Mouse (Mus musculus): ENCODE data around the gene Ski. TPM values are rescaled to one million over a fixed set of nuclear protein-coding genes. Genes with fewer than 3 reads are reported as not detected.
A peak's percentile ranks its signal among the peaks of the same experiment; 100 is the strongest.

The Ski gene
- polyA plus RNA-seq, 1 experiment from 2014 or later, result 14.3 TPM

DNA sequence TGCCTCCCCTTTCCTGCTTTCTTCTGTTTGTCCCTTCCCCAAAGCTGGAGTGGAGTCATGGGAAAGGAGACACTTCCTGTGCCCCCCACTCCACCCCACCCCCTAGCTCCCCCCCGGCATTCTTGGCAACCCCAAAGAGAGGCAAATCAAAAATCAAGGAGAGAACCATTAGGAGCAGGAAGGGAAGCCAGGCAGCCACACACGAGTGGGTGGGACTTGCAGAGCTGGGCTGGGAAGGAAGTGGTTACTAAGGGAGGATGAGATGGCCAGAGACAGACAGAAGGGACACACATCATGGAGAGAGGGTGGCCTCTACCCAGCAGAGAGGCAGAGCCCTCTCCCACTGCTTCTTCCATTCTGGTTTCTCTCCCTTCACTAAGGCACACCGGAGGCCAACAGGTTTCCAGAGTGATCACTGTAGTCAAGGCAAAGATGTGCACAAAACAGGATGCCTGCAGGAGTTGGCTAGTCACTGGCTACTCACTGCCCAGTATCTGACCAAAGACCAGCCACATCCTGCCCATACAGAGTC is 43.3 kb downstream of the Ski start:
- H3K9ac ChIP-seq (replicated peaks; ENCODE audit: low read length), result no peak overlapping the region
- DNase-seq (no peak), ATAC-seq (ENCODE audit: low FRiP score, low TSS enrichment) (no peak)
- no peak overlapping the region for H3K4me3 ChIP-seq (replicated peaks; ENCODE audit: low read depth, low read length)
- H3K9me3 ChIP-seq (ENCODE audit: control insufficient read depth, low read length), result no peaks in the 10 kb centered on the region
- 38% methylated on average over 3 of the region's 3 CpGs for WGBS
- no peaks in the 10 kb centered on the region for H3K27me3 ChIP-seq (ENCODE audit: control insufficient read depth, insufficient read depth, low read length)
- H3K4me2 ChIP-seq (ENCODE audit: low read length), result peak overlapping the region; percentile 34; the same call in 1 of the 2 replicates
- H3K27ac ChIP-seq (replicated peaks; ENCODE audit: low read depth, low read length), result peak overlapping the region; percentile 78
- peaks cover 46% of the 10 kb centered on the region for H3K4me1 ChIP-seq (ENCODE audit: control insufficient read depth, insufficient read depth, low read length)
- H3K36me3 ChIP-seq (ENCODE audit: control insufficient read depth, insufficient read depth, low read length), result no peaks in the 10 kb centered on the region

DNA sequence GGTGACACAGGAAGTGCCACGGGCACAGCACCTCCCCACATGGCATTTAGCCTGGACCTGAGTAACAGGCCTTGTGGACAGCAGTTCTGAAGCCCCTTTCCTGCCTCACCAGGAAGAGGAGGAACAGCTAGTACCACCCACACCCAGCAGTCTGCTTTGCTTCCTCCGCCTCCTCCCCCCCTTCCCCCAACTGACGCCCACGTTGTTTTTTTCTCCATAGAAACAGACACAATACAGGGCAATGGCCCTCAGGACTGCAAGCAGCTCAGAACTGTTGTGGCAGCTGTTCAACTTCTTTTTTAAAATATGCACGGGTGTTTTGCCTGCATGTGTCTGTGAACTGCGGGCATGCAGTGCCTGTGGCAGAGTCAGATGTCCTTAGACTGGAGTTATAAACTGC is 44.1 kb downstream of the Ski start:
- no peaks in the 10 kb centered on the region for H3K9me3 ChIP-seq (ENCODE audit: control insufficient read depth, low read length)
- H3K27me3 ChIP-seq (ENCODE audit: control insufficient read depth, insufficient read depth, low read length), result no peaks in the 10 kb centered on the region
- H3K36me3 ChIP-seq (ENCODE audit: control insufficient read depth, insufficient read depth, low read length), result no peaks in the 10 kb centered on the region
- H3K4me1 ChIP-seq (ENCODE audit: control insufficient read depth, insufficient read depth, low read length), result peaks cover 53% of the 10 kb centered on the region
- H3K4me3 ChIP-seq (replicated peaks; ENCODE audit: low read depth, low read length), result no peak overlapping the region
- ATAC-seq (ENCODE audit: low FRiP score, low TSS enrichment), result peak; percentile 70
- peak overlapping the region; percentile 34 for H3K4me2 ChIP-seq (ENCODE audit: low read length)
- peak; percentile 72 for DNase-seq
- 0 out of 2 replicates have a peak overlapping the region, but pooled peaks have one; percentile 16 for H3K9ac ChIP-seq (replicated peaks; ENCODE audit: low read length)
- WGBS, result 6% methylated on average over 6 of the region's 6 CpGs
- H3K27ac ChIP-seq (replicated peaks; ENCODE audit: low read depth, low read length), result peak overlapping the region; percentile 78

DNA sequence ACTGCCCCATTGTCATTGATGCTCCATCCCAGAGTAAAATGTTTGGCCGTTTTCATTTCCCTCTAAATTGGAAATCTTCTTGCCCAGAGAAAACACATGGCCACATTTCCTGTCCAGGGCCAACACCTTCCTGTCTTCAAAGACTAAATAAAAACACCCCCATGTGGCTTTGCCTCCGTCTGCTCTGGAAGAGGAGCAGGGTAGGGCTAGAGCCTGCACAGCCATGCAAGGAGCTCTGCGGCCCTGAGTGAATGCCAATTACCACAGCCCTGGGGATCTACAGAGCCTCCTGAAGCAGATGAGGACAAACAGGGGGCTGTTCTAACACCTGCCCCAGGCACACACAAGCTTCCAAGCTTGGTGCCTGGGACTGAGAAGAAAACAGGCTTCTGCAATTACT is 46.2 kb downstream of the Ski start:
- Histone ChIP-seq H3K4me3 (replicated peaks; ENCODE audit: low read depth, low read length) (no peak overlapping the region), H3K36me3 (ENCODE audit: control insufficient read depth, insufficient read depth, low read length) (no peaks in the 10 kb centered on the region), H3K9ac (replicated peaks; ENCODE audit: low read length) (no peak overlapping the region), H3K4me2 (ENCODE audit: low read length) (no peak overlapping the region), H3K9me3 (ENCODE audit: control insufficient read depth, low read length) (no peaks in the 10 kb centered on the region), H3K4me1 (ENCODE audit: control insufficient read depth, insufficient read depth, low read length) (peaks cover 73% of the 10 kb centered on the region), H3K27ac (replicated peaks; ENCODE audit: low read depth, low read length) (0 out of 2 replicates have a peak overlapping the region, but pooled peaks have one; percentile 10), H3K27me3 (ENCODE audit: control insufficient read depth, insufficient read depth, low read length) (no peaks in the 10 kb centered on the region)
- ATAC-seq (ENCODE audit: low FRiP score, low TSS enrichment) (no peak), DNase-seq (no peak)
- 53% methylated on average over 3 of the region's 3 CpGs for WGBS

DNA sequence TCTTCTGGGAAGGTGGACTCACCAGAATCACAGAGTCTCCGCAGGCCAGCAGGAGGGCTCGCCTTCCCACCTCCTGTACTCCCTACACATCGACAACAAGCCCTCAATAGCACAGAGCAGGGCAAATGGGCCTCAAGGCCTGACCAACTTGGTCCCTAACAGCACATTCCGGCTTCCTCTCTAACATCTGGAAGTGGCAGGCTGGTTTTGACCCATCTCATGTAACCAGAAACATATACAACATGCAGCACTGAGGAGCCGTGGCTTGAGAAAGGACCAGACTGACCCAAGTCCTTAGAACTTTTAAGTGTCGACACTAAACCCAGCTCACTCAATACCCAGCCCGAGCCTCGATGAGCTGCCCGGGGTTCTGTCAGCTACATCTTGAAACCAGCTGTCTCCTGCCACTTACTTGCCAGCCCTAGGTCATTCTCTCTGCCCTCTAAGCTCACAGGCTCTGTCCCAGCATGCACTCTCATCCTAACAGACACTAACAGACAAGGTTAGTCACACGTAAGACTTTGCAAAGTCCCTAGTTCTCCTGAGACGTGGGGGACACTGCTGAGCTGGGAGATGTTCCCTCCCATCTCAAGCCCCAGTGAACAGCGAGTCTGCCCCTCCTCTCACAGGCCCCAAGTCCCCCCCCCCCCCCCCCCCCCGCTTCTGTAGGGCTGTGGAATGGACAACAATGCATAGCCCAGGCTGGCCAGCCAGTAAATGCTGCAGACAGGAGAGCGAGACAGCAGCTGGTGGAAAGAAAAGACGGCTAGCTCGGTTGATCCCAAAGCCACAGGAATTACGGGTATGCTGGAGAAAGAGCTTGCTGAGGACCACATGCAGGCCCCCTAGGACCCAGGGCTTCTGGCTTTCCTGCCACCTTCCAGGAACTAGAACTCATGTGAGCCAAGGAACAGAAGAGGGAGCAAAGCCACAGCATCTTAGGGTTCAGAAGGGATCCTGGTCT is 48.3 kb downstream of the Ski start:
- Histone ChIP-seq H3K4me3 (replicated peaks; ENCODE audit: low read depth, low read length) (no peak overlapping the region), H3K4me1 (ENCODE audit: control insufficient read depth, insufficient read depth, low read length) (peaks cover 73% of the 10 kb centered on the region), H3K4me2 (ENCODE audit: low read length) (peak overlapping the region; percentile 15), H3K36me3 (ENCODE audit: control insufficient read depth, insufficient read depth, low read length) (no peaks in the 10 kb centered on the region), H3K9me3 (ENCODE audit: control insufficient read depth, low read length) (no peaks in the 10 kb centered on the region), H3K27ac (replicated peaks; ENCODE audit: low read depth, low read length) (peak overlapping the region; percentile 83), H3K27me3 (ENCODE audit: control insufficient read depth, insufficient read depth, low read length) (no peaks in the 10 kb centered on the region), H3K9ac (replicated peaks; ENCODE audit: low read length) (peak overlapping the region; percentile 27; the same call in 1 of the 2 replicates)
- DNase-seq (no peak), ATAC-seq (ENCODE audit: low FRiP score, low TSS enrichment) (peak; percentile 7; the same call in 1 of the 2 replicates)
- WGBS, result 17% methylated on average over 16 of the region's 17 CpGs

DNA sequence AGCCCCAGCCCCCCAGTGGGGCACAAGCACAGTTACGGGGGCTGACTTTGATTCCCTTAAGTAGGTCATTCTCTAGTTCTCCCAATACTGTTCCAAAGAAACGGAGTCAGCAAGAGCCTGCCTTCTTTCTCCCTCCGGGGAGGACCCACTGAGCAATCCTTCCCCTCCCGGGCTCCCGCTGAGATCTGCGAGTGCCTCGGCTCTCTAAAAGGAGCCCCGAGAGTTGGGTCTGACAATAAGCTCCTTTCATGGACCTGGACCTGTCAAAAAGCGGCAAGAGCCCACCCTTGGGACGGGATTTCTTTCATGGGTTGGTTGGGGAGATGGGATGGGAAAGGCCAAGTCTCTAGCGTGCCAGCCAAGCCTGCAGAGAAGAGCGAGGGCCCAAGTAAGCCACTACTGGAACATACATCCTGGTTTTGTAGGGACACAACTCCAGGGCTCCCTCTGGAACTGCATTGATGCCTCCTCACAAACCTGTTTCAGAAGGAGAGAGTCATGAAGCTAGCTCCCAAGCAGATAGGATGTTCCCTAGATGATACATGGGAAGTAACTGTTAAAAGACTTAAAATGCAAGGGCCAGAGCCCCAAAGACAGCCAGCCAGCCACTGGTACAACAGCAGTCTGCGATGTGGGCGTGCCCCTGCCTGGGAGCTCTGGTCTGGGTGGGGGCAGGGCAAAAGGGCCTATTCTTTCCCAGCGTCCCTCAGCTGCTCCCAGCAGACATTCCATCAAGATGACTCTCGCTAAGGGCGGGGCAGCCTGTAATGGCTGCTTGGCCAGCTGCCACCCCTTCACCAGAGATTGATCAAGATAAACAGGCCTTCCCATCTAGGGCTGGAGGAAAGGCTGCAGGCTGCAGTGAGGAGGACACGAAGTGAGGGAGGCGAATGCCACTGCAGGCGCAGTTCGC is 49.2 kb downstream of the Ski start:
- Histone ChIP-seq H3K9ac (replicated peaks; ENCODE audit: low read length) (peak overlapping the region; percentile 27; the same call in 1 of the 2 replicates), H3K4me2 (ENCODE audit: low read length) (peak overlapping the region; percentile 15), H3K36me3 (ENCODE audit: control insufficient read depth, insufficient read depth, low read length) (no peaks in the 10 kb centered on the region), H3K9me3 (ENCODE audit: control insufficient read depth, low read length) (no peaks in the 10 kb centered on the region), H3K4me3 (replicated peaks; ENCODE audit: low read depth, low read length) (no peak overlapping the region), H3K4me1 (ENCODE audit: control insufficient read depth, insufficient read depth, low read length) (peaks cover 64% of the 10 kb centered on the region), H3K27me3 (ENCODE audit: control insufficient read depth, insufficient read depth, low read length) (no peaks in the 10 kb centered on the region), H3K27ac (replicated peaks; ENCODE audit: low read depth, low read length) (peak overlapping the region; percentile 83)
- DNase-seq, result peak; percentile 88
- 3% methylated on average over 21 of the region's 21 CpGs for WGBS
- ATAC-seq (ENCODE audit: low FRiP score, low TSS enrichment), result peak; percentile 83; the same call in 1 of the 2 replicates

DNA sequence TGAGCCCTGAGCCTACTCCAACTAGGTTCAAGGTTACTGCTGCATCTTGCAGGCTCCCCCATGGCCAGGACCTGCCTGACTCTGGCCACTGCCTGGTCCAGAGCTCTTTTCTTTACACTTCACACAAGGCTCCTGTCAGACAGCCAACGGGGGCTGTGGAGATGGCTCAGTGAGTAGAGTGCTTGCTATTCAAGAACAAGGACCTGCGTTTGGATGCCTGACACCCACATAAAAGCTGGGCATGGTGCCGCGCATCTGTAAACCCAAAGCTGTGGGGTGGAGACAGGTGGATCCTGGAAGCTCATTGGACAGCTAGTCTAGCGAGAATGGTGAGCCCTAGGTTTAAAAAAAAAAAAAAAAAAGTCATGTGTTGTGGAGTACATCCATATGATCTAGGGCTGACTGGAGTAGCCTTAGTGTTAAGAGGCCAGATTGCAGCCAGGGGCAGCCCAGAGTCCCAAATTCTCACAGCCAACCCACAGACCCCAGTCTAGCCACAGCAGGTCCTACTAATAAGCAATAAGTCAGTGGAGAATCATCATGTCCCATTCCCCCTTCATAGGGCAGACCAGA is 50.3 kb downstream of the Ski start:
- Histone ChIP-seq H3K36me3 (ENCODE audit: control insufficient read depth, insufficient read depth, low read length) (no peaks in the 10 kb centered on the region), H3K4me3 (replicated peaks; ENCODE audit: low read depth, low read length) (no peak overlapping the region), H3K27ac (replicated peaks; ENCODE audit: low read depth, low read length) (no peak overlapping the region), H3K27me3 (ENCODE audit: control insufficient read depth, insufficient read depth, low read length) (no peaks in the 10 kb centered on the region), H3K9me3 (ENCODE audit: control insufficient read depth, low read length) (no peaks in the 10 kb centered on the region), H3K4me1 (ENCODE audit: control insufficient read depth, insufficient read depth, low read length) (peaks cover 53% of the 10 kb centered on the region), H3K9ac (replicated peaks; ENCODE audit: low read length) (no peak overlapping the region), H3K4me2 (ENCODE audit: low read length) (no peak overlapping the region)
- ATAC-seq (ENCODE audit: low FRiP score, low TSS enrichment) (no peak), DNase-seq (no peak)
- WGBS, result 51% methylated on average over 5 of the region's 5 CpGs

DNA sequence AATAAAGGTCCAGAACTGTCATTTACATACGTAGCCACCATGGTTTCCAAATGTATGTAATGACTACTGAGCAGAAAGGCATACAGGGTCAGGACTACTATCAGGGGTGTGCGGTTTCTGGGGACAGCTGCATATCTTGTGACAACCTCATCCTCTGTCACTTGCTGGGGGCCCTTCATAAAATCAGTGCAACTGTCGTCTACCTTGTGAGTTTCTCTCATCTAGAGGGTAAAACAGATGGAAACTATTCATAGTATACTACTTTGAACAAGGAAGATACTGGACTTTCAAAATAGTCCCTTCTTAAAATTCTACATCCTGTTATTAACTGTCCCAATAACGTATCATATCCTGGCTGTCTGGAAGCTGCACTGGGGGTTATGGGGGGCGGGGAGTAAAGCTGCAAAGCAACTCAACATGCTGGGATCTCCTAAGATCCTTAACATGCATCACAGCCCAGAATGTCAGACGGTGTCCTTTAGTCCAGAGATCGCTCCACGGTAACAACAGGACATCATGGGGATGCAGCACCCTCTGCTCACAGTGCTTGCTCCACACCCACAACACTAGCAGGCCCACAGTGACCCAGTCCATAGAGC is 51.7 kb downstream of the Ski start:
- H3K4me3 ChIP-seq (replicated peaks; ENCODE audit: low read depth, low read length), result no peak overlapping the region
- ATAC-seq (ENCODE audit: low FRiP score, low TSS enrichment) (no peak), DNase-seq (no peak)
- peaks cover 42% of the 10 kb centered on the region for H3K4me1 ChIP-seq (ENCODE audit: control insufficient read depth, insufficient read depth, low read length)
- WGBS, result 88% methylated on average over 8 of the region's 8 CpGs
- no peaks in the 10 kb centered on the region for H3K9me3 ChIP-seq (ENCODE audit: control insufficient read depth, low read length)
- no peaks in the 10 kb centered on the region for H3K27me3 ChIP-seq (ENCODE audit: control insufficient read depth, insufficient read depth, low read length)
- no peaks in the 10 kb centered on the region for H3K36me3 ChIP-seq (ENCODE audit: control insufficient read depth, insufficient read depth, low read length)
- no peak overlapping the region for H3K27ac ChIP-seq (replicated peaks; ENCODE audit: low read depth, low read length)
- H3K9ac ChIP-seq (replicated peaks; ENCODE audit: low read length), result no peak overlapping the region
- no peak overlapping the region for H3K4me2 ChIP-seq (ENCODE audit: low read length)

DNA sequence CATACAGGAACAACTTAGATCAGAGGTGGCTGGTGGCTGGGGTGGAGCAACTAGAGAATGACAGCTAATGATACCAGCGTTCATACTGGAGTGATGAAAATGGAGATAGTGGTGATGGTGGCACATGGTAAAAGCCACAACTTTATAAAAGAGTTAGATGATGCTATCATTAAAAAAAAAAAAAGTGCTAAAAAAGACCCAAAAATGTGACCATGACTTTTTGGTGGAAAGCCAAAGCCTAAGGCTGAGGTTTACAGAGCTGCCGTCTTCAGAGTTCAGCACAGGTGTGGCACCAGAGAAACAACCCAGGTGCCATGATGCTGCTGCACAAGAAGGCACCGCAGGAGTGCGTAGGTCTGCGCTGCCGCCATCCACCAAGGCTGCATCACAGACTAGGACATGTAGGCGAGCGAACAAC is 53.5 kb downstream of the Ski start:
- Histone ChIP-seq H3K4me3 (replicated peaks; ENCODE audit: low read depth, low read length) (no peak overlapping the region), H3K27me3 (ENCODE audit: control insufficient read depth, insufficient read depth, low read length) (no peaks in the 10 kb centered on the region), H3K9me3 (ENCODE audit: control insufficient read depth, low read length) (no peaks in the 10 kb centered on the region), H3K4me1 (ENCODE audit: control insufficient read depth, insufficient read depth, low read length) (peaks cover 29% of the 10 kb centered on the region), H3K36me3 (ENCODE audit: control insufficient read depth, insufficient read depth, low read length) (no peaks in the 10 kb centered on the region), H3K27ac (replicated peaks; ENCODE audit: low read depth, low read length) (no peak overlapping the region), H3K9ac (replicated peaks; ENCODE audit: low read length) (no peak overlapping the region), H3K4me2 (ENCODE audit: low read length) (no peak overlapping the region)
- no peak for DNase-seq
- ATAC-seq (ENCODE audit: low FRiP score, low TSS enrichment), result no peak
- 97% methylated on average over 8 of the region's 8 CpGs for WGBS
